Mouse (Mus musculus): ENCODE measurements around the gene Armh3.

GRCm38 (mm10) chr19:46045696-46046311 lies 47.5 kb upstream of the Armh3 start:
- TF ChIP-seq CTCF (IDR thresholded peaks at IDR 0.05; ENCODE audit: borderline replicate concordance, control insufficient read depth, extremely low read depth, insufficient read depth, low read length, poor library complexity) (no peak), POLR2A (IDR thresholded peaks at IDR 0.05; ENCODE audit: control insufficient read depth, extremely low read depth, insufficient read depth, low read length, poor library complexity) (no peak)

All from thymus, adult 2 months (tissue).